Mouse (Mus musculus): ENCODE results near the gene Hist1h3f.
"Not testable (repeated sequence)": the region's sequence is repeated elsewhere in the genome, so short reads cannot be mapped to it uniquely, and the experiment has no call there.

Gene Hist1h3f

DNA sequence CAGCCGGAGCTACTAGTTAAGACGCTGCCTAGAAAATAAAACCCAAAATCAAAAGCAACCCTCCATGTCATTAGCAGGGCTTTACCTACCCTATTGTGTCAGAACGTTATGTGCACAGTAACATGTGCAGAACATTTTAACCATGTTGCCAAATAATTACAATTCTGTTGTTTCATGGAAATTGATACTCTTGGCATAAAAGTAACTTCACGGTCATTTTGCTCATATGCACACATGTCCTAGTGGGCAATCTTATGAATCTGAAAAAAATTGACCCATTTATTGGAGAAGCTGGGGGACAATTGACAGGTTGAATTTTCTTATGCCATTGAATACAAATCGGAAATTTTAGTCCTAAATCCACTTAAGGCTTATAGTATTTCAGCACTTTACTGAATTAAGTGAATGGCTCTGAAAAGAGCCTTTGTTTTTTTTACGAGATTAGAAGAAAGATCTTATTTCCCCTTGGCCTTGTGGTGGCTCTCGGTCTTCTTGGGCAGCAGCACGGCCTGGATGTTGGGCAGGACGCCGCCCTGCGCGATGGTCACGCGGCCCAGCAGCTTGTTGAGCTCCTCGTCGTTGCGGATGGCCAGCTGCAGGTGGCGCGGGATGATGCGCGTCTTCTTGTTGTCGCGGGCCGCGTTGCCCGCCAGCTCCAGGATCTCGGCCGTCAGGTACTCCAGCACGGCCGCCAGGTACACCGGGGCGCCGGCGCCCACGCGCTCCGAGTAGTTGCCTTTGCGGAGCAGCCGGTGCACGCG, 26.6 kb downstream of the Hist1h3f start:
- DNase-seq = not testable (repeated sequence)

DNA sequence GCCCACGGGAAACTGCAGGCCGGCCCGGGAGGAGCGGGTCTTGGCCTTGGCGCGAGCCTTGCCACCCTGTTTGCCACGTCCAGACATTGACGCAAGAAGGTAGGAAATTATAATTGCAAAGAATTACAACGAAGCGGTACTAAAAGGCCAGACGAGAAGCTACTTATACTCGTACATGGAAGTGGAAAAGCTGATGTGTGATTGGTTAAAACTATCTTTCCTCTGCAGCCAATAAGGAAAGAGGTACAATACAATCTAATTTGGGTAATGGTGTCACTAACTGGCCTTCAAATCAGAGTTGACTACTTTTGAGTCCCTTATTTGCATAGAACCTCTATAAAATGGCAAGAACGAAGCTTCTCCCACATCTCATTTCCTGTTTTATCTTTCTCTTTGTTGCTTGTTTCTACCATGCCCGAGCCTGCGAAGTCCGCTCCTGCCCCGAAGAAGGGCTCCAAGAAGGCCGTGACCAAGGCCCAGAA, 27.2 kb downstream of the Hist1h3f start, which contains the start of the genes Hist1h2ae and Hist1h2bg:
Gene Hist1h2ae (minus strand): TSS at position 199 of the 482 bp plus-strand sequence.
Gene Hist1h2bg (plus strand): TSS at position 375 of the 482 bp plus-strand sequence.
- DNase-seq = peak; percentile 76

DNA sequence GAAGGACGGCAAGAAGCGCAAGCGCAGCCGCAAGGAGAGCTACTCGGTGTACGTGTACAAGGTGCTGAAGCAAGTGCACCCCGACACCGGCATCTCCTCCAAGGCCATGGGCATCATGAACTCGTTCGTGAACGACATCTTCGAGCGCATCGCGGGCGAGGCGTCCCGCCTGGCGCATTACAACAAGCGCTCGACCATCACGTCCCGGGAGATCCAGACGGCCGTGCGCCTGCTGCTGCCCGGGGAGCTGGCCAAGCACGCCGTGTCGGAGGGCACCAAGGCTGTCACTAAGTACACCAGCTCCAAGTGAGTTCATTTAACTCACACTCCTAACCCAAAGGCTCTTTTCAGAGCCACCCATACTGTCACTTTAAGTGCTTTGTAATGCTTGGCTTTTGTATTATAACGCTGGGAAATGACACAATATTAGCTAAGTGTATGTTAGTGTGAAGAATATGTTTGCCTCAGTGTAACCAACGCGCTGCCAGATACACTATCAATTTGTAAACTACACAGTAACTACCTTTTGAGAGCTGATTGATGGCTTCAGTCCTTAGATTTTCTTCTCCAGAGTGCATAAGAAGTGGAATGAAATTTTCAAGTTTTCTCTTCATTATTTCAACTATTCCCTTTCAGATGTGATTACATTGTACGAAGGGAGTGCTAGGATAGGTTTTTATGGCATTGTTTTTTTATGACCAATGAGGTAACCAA, 27.8 kb downstream of the Hist1h3f start:
- DNase-seq = not testable (repeated sequence)

DNA sequence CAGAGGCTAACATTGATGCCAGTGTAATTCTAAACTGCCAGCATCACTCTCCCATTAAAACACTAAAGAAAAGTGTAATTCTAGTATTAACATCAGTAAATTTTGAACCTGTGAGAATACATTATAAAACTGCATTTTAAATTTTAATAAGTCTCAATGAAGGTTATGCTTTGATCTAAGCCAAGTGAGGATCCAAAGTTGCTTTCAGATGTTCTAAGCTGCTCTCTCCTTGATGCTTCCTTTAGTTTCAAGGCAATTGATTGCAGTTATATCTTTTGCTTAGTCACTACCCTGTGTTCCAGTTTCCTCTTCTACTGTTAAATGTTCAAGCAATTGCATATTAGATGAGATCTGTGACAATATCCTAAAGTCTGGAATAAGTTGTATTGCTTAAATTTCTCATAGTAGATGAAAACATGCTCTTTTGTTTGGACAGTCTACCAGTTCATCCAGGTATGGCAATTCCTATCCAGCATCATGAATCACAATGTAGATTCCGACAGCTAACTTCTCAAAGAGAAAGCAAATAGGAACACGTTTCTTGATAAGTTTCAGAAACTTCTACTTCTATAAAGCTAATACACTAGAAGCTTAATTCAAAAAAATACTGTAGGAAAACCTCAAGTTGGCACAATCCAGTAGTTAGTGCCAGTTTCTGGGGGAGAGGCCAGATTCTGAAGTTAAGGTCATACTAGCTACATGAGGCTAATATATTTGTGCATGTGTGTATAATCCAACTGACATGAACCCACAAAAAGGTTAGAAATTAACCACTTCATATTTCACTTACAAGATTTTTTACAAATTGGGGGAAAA, 28.6 kb downstream of the Hist1h3f start:
- no peak for DNase-seq

DNA sequence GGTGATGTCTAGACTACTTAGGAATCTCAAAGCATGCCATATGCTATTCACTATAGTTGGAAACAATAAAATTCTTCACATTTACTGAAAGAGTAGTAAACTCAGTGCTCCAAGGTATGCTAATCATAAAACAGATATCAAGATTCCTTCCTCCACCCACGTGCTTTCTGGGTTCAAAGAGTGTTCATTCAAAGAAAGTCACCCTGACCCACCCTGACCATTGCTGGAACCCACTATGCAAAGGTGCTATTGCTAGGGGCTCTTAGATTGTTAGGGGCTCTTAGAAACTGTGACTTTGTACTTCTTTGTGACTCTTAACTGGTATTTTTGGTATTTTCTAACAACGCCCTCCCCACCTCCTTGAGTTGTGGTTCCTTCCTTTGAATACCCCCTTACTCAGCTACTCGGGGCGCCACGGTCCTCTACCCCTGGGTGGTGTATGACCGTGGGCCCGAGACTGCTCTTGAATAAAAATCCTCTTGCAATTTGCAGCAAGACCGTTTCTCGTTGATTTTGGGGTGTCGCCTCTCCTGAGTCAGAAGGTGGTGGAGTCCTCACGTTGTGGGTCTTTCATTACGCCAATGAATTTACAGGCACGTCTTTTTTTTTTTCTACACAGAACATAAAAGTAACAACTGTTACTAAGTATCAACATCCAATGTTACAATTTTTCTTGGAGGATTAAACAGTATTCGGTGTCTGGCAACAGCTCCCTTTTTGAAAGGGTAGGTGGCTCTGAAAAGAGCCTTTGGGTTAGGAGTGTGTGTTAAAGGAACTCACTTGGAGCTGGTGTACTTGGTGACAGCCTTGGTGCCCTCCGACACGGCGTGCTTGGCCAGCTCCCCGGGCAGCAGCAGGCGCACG, 29.4 kb downstream of the Hist1h3f start:
- not testable (repeated sequence) for DNase-seq

DNA sequence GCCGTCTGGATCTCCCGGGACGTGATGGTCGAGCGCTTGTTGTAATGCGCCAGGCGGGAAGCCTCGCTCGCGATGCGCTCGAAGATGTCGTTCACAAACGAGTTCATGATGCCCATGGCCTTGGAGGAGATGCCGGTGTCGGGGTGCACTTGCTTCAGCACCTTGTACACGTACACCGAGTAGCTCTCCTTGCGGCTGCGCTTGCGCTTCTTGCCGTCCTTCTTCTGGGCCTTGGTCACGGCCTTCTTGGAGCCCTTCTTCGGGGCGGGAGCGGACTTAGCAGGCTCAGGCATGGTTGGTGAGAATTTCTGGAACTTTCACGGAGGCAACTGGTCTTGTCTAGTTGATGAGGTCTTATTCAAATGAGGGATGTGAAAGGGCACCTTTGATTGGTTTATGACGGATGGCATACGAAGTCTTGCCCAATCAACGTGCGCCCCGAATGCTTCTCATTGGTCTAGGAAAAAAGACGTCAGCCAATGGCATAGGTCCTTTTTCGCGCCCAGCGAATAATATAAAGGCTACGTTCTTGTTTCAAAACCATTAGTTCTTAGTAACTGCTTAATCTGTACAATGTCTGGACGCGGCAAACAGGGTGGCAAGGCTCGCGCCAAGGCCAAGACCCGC, 30.2 kb downstream of the Hist1h3f start, which contains the start of the genes Hist1h2bf and Hist1h2ad:
Gene Hist1h2bf (minus strand): TSS at position 299 of the 627 bp plus-strand sequence.
Gene Hist1h2ad (plus strand): TSS at position 484 of the 627 bp plus-strand sequence.
- peak; percentile 94 for DNase-seq

DNA sequence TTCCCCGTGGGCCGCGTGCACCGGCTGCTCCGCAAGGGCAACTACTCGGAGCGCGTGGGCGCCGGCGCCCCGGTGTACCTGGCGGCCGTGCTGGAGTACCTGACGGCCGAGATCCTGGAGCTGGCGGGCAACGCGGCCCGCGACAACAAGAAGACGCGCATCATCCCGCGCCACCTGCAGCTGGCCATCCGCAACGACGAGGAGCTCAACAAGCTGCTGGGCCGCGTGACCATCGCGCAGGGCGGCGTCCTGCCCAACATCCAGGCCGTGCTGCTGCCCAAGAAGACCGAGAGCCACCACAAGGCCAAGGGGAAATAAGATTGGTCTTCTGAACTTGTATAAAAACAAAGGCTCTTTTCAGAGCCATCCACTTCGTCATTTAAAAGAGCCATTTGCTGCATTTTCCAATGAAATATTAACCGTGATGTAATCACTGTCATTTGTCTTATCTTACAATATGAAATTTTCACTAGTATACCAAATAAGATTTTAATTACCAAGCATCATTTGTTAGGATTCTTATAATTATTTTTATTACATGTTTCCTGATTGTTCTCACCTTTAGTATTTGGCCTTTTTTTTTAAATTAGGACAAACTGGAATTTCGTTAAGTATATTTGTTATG, 30.8 kb downstream of the Hist1h3f start:
- DNase-seq = not testable (repeated sequence)

DNA sequence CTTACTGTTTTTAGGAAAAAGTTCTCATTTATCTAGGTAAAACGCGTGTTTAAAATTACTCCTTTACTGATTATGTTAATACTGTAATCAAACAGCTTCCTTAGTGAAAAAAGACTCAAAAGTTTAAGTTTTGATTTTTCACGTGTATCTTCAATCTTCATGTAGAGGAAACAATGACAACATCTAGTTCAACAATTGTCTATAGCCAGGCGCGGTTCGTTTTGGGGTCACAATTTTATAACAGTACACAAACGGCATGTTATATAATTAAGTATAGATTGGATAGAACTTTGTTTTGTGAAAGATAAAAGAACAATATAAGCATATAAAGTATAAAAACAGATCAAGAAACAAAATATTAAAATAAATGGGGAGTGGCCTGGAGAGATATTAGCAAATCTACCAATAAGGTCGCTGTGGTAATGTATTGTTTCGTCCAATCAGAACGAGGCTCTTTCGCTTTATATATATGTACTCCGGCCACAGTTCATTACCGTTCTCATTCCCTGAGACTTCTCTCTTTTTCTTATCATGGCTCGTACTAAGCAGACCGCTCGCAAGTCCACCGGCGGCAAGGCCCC, 31.5 kb downstream of the Hist1h3f start, which contains the start of gene Hist1h3d:
Gene Hist1h3d (plus strand): TSS at position 493 of the 581 bp plus-strand sequence.
- peak; percentile 73 for DNase-seq

DNA sequence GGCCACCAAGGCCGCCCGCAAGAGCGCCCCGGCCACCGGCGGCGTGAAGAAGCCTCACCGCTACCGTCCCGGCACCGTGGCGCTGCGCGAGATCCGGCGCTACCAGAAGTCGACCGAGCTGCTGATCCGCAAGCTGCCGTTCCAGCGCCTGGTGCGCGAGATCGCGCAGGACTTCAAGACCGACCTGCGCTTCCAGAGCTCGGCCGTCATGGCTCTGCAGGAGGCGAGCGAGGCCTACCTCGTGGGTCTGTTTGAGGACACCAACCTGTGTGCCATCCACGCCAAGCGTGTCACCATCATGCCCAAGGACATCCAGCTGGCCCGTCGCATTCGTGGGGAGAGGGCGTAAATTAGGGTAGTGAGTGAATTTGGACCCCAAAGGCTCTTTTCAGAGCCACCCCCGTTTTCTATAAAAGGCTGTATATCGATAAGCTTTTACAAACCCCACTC, 32.0 kb downstream of the Hist1h3f start:
- DNase-seq = not testable (repeated sequence)

DNA sequence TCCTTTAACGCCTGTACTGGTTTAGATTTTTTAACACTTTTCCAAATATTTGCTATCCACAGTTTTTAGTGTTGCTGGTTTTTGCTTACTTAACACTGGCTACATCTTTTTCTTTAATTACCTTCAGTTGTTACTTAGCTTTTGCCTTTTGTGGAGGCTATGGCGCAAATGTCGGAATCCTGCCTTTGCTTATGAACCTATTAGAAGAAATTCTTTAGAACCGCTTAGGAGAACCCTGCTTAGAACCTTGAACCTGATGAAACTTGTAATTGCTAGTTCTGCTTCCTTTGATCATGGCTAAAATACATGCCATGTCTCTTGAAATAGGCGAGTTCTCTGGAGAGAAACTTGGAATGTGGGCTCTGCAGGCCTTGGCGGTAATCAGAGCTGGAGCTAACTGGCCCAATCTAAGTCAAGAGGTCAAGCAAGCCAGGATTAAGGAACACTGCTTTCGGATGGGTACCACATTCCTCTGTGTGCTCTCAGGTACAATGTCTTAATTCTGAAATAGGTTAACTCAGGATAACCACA, 32.6 kb downstream of the Hist1h3f start:
- DNase-seq = no peak

DNA sequence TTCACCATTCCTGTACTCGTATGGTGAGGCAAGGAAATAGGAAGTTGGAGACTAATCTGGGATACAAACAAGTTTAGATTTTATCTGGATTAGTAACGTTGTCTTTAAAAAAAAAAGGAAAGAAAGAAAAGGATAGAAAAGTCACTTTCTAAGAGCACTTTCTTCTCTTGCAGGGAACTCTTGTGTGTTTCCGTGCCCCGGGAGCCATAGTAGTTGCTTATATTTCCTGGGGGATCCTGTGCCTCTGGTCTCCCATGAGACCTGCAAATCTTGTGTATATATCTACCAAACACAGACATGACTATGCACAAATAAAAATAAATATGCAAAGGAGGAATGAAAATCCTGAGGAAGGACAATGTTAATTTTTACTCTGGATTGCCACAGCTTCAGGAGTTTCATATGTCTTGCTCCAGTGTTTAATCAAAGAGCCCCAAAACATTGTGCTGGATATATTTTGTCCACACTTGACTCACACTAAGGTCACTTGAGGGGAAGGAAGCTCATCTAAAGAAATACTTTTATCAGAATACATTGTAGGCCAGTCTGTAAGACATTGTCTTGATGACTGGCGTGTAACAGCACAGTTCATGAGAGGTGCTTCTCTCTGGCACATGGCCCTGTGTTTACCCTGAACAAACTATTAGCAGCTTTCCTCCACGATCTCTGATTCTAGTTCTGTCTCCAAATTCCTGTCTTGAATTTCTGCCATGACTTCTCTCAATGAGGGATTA, 33.2 kb downstream of the Hist1h3f start:
- DNase-seq = no peak

DNA sequence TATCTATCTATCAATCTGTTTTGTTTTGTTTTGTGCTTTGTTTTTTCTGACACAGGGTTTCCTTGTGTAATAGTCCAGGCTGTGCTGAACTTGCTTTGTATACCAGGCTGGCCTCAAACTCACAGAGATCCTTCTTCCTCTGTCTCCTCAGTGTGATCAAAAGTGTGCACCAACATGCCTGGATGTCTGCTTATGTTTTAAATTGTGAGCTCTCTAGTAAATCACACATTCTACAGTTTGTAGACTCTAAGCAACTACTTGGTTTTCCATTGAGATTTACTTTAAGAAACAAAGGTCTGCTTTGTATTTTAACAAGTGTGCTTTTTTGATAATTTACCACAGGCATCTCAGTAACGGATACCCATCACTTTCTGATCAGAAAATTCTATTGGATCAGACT, 34.0 kb downstream of the Hist1h3f start:
- no peak for DNase-seq

DNA sequence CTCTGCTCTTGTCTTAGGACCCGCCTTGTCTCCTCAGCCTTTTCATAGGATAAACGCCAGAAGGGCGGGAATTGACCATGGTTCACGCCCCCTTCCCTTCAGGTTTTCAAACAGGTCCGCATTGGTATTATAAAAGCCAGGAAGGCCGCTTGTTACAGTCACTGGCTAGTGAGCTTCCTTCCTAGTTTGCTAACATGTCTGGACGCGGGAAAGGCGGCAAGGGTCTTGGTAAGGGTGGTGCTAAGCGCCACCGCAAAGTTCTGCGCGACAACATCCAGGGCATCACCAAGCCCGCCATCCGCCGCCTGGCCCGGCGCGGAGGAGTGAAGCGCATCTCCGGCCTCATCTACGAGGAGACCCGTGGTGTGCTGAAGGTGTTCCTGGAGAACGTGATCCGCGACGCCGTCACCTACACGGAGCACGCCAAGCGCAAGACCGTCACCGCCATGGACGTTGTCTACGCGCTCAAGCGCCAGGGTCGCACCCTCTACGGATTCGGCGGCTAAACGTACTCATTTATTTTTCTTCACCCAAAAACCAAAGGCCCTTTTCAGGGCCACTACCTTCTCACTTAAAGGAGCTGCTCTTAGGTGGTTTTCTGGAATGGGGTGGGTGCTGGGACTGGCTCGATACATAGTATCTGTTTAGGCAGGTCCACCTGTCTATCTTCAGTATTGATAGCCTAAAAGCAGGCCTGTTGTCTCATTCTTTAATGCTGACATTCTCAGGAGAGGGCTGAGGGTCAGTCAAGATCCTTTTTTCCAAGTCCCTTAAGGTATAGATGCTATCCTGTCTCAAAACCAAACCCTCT, 37.8 kb downstream of the Hist1h3f start, which contains the start of gene Hist1h4d:
Gene Hist1h4d (plus strand): TSS at position 191 of the 811 bp plus-strand sequence.
- DNase-seq = peak; percentile 97

DNA sequence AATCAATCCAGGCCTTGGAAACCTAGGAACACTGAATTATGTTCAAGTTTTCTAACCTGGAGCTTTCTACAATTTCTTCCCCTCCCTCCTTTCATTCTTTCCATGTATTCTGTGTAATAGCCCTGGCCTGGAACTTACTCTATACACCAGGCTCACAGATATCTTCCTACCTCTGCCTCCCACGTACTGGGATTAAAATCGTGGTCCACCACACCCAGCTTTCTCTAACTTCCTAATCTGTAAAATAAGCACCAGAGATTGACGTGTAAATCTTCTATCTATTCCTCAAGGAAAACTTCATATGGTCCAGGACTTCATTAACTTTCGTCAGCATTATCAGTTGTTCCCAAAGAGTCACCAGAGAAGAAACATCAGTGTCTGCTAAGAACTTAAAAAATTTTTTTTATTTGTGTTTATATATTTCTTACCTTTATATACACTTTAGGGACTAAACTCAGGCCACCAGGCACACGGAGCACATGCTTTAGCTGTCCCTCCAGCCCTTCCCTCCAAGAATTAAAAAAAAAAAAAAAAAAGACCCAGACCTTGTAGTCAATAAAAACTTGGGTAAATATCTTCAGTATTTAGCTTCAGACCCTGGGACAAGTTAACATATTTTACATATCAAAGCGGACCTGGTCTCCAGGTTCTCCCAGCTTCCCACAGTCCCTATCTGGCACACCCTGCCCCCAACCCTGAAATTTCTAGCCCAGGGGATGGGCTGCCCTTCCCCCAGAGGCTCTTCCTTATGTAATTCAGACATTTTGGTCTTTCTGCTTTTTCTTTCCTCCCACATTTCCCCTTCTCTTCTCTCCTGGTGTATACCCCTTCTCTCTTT, 38.6 kb downstream of the Hist1h3f start:
- DNase-seq = no peak

DNA sequence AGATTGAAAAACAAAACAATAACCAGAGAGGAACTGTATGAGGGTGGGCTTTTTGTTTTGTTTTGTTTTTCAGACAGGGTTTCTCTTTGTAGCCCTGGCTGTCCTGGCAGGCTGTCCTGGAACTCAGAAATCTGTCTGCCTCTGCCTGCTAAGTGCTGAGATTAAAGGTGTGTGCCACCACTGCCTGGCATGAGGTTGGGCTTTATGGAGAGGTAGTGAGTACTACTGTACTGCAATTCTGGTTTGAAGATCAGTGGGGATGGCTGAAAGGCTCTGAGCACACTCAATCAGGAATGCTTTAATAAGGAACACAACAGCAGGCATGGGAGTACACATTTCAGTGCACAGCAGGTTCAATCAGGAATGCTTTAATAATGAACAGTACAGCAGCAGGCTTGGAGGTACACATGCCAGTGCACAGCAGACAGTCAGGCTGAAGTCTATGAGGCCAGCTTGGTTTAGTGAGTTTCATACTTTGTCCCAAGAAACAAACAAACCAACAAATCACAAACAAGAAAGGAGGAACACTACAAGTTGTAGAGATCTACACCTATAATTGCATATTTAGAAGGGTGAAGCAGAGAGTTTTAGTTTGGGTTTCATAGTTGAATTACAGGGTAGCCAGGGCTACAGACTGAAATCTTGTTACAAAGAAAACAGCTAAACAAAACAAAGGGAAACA, 39.7 kb downstream of the Hist1h3f start:
- no peak for DNase-seq

DNA sequence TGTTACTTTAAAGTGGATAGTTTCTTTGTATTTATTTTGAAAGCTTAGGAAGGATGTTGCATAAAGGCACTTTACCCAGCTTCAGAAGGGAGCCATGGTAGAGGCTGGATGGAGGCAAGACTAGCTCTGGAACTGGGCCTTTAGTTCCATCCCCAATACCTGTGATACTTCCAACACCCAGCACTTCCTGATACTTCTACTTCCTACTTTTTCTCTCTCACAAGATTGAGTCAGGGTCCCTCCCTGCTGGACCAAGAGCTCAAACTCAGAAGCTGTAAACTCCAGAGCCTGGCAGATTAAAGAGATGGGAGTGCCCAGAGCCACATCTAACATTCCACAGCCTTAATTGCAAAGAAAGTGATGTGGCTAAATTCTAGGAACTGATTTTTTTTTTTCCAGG, 40.5 kb downstream of the Hist1h3f start:
- DNase-seq = no peak

DNA sequence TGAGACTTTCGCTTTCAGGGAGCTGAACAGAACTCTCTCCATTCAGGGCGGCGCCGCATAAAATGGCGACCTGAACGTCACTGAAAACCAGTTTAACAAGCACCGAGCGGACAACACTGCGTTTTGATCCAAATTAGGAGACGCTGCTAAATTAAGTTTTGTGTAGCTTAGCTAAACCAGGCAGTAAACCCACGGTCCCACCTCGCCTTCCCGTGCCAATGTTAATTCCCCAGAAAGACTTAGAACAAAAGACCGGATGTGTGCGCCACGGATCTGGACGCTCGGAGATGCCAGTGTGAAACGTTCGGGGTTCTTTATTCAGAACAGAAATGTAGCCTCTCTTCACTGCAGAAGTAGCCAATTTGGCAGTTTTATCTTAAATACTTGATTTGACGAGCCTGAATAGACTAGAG, 41.2 kb downstream of the Hist1h3f start:
- DNase-seq = peak; percentile 76

All from kidney, postnatal 14 days (tissue).